Mouse (Mus musculus): ENCODE measurements at regions not wholly inside any gene's neighbourhood (a gene's known extent, or its start where the extent isn't known, plus 50 kb on each side); places are given as distances from the start of the nearest gene placed in this dataset.

GRCm38 (mm10) chr7:63989736-63990135 is 51.0 kb upstream of the Klf13 start:
- no peak for ATAC-seq
- Histone ChIP-seq H3K9me3 (no peaks in the 10 kb centered on the region), H3K9ac (replicated peaks) (no peak overlapping the region), H3K27ac (no peak overlapping the region), H3K4me1 (replicated peaks) (peaks cover 18% of the 10 kb centered on the region), H3K27me3 (no peaks in the 10 kb centered on the region), H3K4me3 (replicated peaks) (no peak overlapping the region), H3K4me2 (replicated peaks) (no peak overlapping the region), H3K36me3 (no peaks in the 10 kb centered on the region)
